Mouse (Mus musculus) forebrain, embryonic 16.5 days (tissue): ENCODE results near the gene Bmper. TPM values are rescaled to one million over a fixed set of nuclear protein-coding genes. Genes with fewer than 3 reads are reported as not detected.

Experiments used
- ATAC-seq: fragments of 200-750 bp; cut with Nextera tagmentation; 2 replicates; pipeline ENCODE4 v1.8.0; 2017; ENCODE audit warnings: mild to moderate bottlenecking, moderate library complexity
- H3K27ac ChIP-seq: fragments of 300-500 bp; sonication (generic); 2 replicates; pipeline ENCODE4 v1.5.1; 2014; ENCODE audit warnings: low read length, control low read depth
- H3K27me3 ChIP-seq: fragments of 300-500 bp; sonication (generic); replicated peaks from 2 replicates; pipeline ENCODE4 v1.6.1; 2014; ENCODE audit warnings: low read length; ENCODE audit not compliant: control insufficient read depth, insufficient read depth
- H3K36me3 ChIP-seq: fragments of 300-500 bp; sonication (generic); 2 replicates; pipeline ENCODE4 v1.6.1; 2014; ENCODE audit not compliant: control insufficient read depth, insufficient read depth
- H3K4me1 ChIP-seq: fragments of 300-500 bp; sonication (generic); replicated peaks from 2 replicates; pipeline ENCODE4 v1.6.1; 2014; ENCODE audit warnings: low read length; ENCODE audit not compliant: control insufficient read depth, insufficient read depth
- H3K4me2 ChIP-seq: fragments of 300-500 bp; sonication (generic); 2 replicates; pipeline ENCODE4 v1.6.1; 2014; ENCODE audit warnings: mild to moderate bottlenecking, low read length, control low read depth
- H3K4me3 ChIP-seq: fragments of 300-500 bp; sonication (generic); replicated peaks from 2 replicates; pipeline ENCODE4 v1.5.1; 2014; ENCODE audit warnings: mild to moderate bottlenecking, low read length, control low read depth
- H3K9ac ChIP-seq: fragments of 300-500 bp; sonication (generic); replicated peaks from 2 replicates; pipeline ENCODE4 v1.6.1; 2014; ENCODE audit warnings: low read depth, low read length, control low read depth
- H3K9me3 ChIP-seq: fragments of 300-500 bp; sonication (generic); 2 replicates; pipeline ENCODE4 v1.6.1; 2016; ENCODE audit warnings: low read length; ENCODE audit not compliant: control insufficient read depth
- WGBS: fragments of 180-500 bp; shearing (Covaris S2); extraction: QIAGEN DNeasy Blood & Tissue Kit; methylation state at CpG from one replicate; pipeline ENCODE4 v1.1.7; 2014; 5-methylcytosine and 5-hydroxymethylcytosine counted together
- polyA plus RNA-seq: library from polyadenylated mRNA; unstranded; fragments of >200 nt; fragmentation: Nextera tagmentation; extraction: Ambion mirVana; gene quantifications from 2 replicates; pipeline ENCODE4 v1.2.1, GENCODE M21; 2015

Bmper gene
- polyA plus RNA-seq, 1 experiment from 2014 or later = 13.6 TPM

DNA sequence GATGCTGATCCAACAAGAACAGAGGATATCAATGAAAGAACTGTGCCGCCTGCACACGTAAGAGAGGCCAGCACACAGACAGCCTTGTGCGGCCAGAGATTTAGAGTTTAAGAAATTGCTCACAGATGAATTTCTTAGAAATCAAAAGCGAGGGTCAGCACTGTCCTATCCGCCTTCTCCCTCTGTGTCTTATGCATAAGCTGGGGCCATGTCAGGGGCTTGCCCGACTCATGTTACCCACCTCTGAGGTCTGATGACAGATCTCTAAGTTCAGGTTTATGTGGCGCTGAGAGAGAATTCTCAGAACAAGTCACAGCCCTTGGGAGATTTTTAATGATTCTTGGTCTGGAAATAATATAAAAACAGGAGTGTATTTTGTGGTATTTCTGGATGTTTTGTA lies 140.7 kb downstream of the Bmper start:
- Histone ChIP-seq H3K4me3 (no peak overlapping the region), H3K4me1 (no peaks in the 10 kb centered on the region), H3K9ac (no peak overlapping the region), H3K36me3 (no peaks in the 10 kb centered on the region), H3K27ac (no peak overlapping the region), H3K4me2 (no peak overlapping the region), H3K9me3 (peaks cover 6% of the 10 kb centered on the region; the same call in 1 of the 2 replicates), H3K27me3 (no peaks in the 10 kb centered on the region)
- WGBS = 87% methylated on average over 7 of the region's 7 CpGs
- no peak for ATAC-seq

DNA sequence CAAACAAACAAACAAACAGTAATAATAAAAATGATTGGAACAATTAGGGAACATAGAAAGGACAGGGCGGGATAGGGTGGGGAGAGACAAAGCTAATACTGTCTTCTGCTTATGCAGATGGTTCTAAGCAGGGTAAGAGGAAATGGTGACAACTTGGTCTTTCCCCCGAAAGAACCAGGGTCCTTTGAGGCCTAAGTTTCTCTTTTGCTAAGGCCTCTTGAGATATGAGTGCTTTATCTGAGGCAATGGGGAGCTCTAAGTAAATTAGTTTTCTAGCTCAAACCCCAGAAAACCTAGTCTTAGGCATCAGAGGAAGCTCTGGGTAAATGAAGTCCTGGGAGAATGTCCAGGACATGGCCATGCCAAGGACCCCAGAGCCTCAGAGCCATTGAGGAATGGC lies 141.2 kb downstream of the Bmper start:
- no peak overlapping the region for H3K27ac ChIP-seq
- H3K27me3 ChIP-seq = no peaks in the 10 kb centered on the region
- no peaks in the 10 kb centered on the region for H3K36me3 ChIP-seq
- WGBS = 87% methylated on average over 2 of the region's 2 CpGs
- H3K4me1 ChIP-seq = no peaks in the 10 kb centered on the region
- H3K9me3 ChIP-seq = peaks cover 6% of the 10 kb centered on the region; the same call in 1 of the 2 replicates
- no peak overlapping the region for H3K4me2 ChIP-seq
- H3K4me3 ChIP-seq = no peak overlapping the region
- ATAC-seq = no peak
- H3K9ac ChIP-seq = no peak overlapping the region

DNA sequence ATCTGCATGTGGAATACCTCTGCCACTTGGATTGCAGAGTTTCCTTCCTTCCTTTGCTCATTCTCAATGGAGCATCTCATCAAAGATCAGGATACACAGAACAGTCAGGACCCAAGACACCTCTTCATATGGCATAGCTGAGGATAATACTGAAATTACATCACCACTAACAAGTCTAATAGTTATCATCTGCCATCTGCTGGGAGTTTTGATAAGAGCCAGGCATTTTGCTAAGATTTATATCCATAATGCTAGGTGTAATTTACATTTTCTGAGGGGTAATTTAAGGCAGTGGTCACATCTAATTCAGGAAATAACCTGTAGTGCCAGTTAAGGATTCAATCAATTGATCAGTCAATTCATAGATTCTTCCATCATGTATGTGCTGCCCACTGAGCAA lies 145.2 kb downstream of the Bmper start:
- H3K4me3 ChIP-seq = no peak overlapping the region
- H3K27me3 ChIP-seq = no peaks in the 10 kb centered on the region
- no peaks in the 10 kb centered on the region for H3K4me1 ChIP-seq
- H3K36me3 ChIP-seq = no peaks in the 10 kb centered on the region
- H3K27ac ChIP-seq = no peak overlapping the region
- H3K4me2 ChIP-seq = no peak overlapping the region
- no peak overlapping the region for H3K9ac ChIP-seq
- H3K9me3 ChIP-seq = no peaks in the 10 kb centered on the region
- no peak for ATAC-seq

- H3K9ac ChIP-seq = no peak overlapping the region
- H3K36me3 ChIP-seq = no peaks in the 10 kb centered on the region
- no peak for ATAC-seq
- no peak overlapping the region for H3K4me2 ChIP-seq
- no peaks in the 10 kb centered on the region for H3K27me3 ChIP-seq
- H3K9me3 ChIP-seq = no peaks in the 10 kb centered on the region
- no peak overlapping the region for H3K4me3 ChIP-seq
- no peak overlapping the region for H3K27ac ChIP-seq
- H3K4me1 ChIP-seq = peaks cover 22% of the 10 kb centered on the region
- WGBS = 25% methylated on average over 4 of the region's 4 CpGs
Measured at GRCm38 (mm10) chr9:23374789-23375460, 152.0 kb downstream of the Bmper start.

GRCm38 (mm10) chr9:23377831-23378730 lies 155.2 kb downstream of the Bmper start:
- no peaks in the 10 kb centered on the region for H3K9me3 ChIP-seq
- 6% methylated on average over 5 of the region's 5 CpGs for WGBS
- no peak overlapping the region for H3K9ac ChIP-seq
- peak overlapping the region; percentile 76 for H3K27ac ChIP-seq
- H3K36me3 ChIP-seq = no peaks in the 10 kb centered on the region
- ATAC-seq = peak; percentile 69
- H3K4me2 ChIP-seq = no peak overlapping the region
- H3K27me3 ChIP-seq = no peaks in the 10 kb centered on the region
- H3K4me1 ChIP-seq = peaks cover 26% of the 10 kb centered on the region
- H3K4me3 ChIP-seq = no peak overlapping the region

GRCm38 (mm10) chr9:23378731-23379170 lies 155.9 kb downstream of the Bmper start:
- H3K27ac ChIP-seq = peak overlapping the region; percentile 71
- no peak overlapping the region for H3K4me3 ChIP-seq
- no peak overlapping the region for H3K4me2 ChIP-seq
- H3K9me3 ChIP-seq = no peaks in the 10 kb centered on the region
- H3K4me1 ChIP-seq = peaks cover 26% of the 10 kb centered on the region
- ATAC-seq = peak; percentile 91
- H3K36me3 ChIP-seq = no peaks in the 10 kb centered on the region
- H3K9ac ChIP-seq = no peak overlapping the region
- no peaks in the 10 kb centered on the region for H3K27me3 ChIP-seq
- 3% methylated on average over 6 of the region's 6 CpGs for WGBS

GRCm38 (mm10) chr9:23380171-23380835 lies 157.4 kb downstream of the Bmper start:
- H3K27ac ChIP-seq = no peak overlapping the region; the same call in 1 of the 2 replicates
- no peaks in the 10 kb centered on the region for H3K36me3 ChIP-seq
- H3K4me3 ChIP-seq = no peak overlapping the region
- H3K9me3 ChIP-seq = no peaks in the 10 kb centered on the region
- no peaks in the 10 kb centered on the region for H3K27me3 ChIP-seq
- no peak for ATAC-seq
- WGBS = 13% methylated on average over 5 of the region's 5 CpGs
- no peak overlapping the region for H3K9ac ChIP-seq
- no peak overlapping the region for H3K4me2 ChIP-seq
- H3K4me1 ChIP-seq = peaks cover 26% of the 10 kb centered on the region

DNA sequence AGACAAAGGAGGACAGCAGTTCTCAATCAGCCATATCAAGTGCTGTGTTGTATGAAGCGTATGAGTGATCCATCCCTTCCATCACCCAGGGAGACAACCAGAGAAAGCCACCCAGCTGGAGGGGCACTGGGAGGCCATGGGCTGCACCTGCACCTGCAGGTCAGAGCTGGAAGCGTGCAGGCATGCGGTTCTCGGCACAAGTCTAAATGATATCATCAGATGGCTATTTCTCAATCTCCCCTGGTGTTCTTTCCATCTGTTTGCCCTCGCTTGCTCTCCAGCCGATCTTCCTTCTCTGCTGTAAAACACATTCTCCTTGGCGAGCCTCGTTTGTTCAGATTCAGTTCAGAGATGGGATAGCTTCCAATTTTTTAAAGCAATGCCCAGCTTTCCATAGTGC lies 160.4 kb downstream of the Bmper start:
- Histone ChIP-seq H3K4me1 (peaks cover 16% of the 10 kb centered on the region), H3K9ac (no peak overlapping the region), H3K36me3 (no peaks in the 10 kb centered on the region), H3K9me3 (no peaks in the 10 kb centered on the region), H3K27me3 (no peaks in the 10 kb centered on the region), H3K27ac (no peak overlapping the region), H3K4me3 (no peak overlapping the region), H3K4me2 (no peak overlapping the region)
- no peak for ATAC-seq
- 72% methylated on average over 8 of the region's 8 CpGs for WGBS

DNA sequence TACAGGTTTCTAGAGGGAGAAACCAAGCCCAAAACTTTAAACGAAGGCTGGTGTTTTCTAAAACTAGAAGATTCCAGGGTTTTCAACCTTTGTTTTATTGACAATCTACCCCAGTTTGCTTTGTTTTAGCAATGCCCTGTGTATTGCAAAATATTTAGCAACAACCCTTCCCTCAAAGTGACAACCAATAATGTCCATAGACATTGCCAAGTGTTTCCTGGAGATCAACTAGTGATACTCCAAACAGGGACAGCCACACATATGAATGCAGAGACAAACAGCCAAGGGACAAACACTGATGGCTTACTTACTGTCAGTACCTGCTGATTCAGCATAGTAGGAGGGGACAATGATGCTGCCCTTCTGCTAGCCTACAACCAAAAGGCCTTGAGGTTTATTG lies 161.0 kb downstream of the Bmper start:
- H3K9ac ChIP-seq = no peak overlapping the region
- 89% methylated on average over 1 of the region's 1 CpGs for WGBS
- H3K4me2 ChIP-seq = no peak overlapping the region
- H3K27me3 ChIP-seq = no peaks in the 10 kb centered on the region
- no peak overlapping the region for H3K27ac ChIP-seq
- H3K9me3 ChIP-seq = no peaks in the 10 kb centered on the region
- no peak for ATAC-seq
- peaks cover 12% of the 10 kb centered on the region for H3K4me1 ChIP-seq
- no peaks in the 10 kb centered on the region for H3K36me3 ChIP-seq
- H3K4me3 ChIP-seq = no peak overlapping the region
